Mouse (Mus musculus) liver, embryonic 13.5 days (tissue): ENCODE results near the gene Tmem138. TPM values are rescaled to one million over a fixed set of nuclear protein-coding genes. Genes with fewer than 3 reads are reported as not detected.

Experiments used
- ATAC-seq: fragments of 200-750 bp; cut with Nextera tagmentation; 2 replicates; pipeline ENCODE4 v1.8.0; 2017; ENCODE audit warnings: low read depth, mild to moderate bottlenecking, moderate number of reproducible peaks, moderate library complexity
- DNase-seq: peaks from one replicate; pipeline ENCODE4 v3.0.0; 2022
- H3K27ac ChIP-seq: fragments of 300-500 bp; sonication (generic); 2 replicates; pipeline ENCODE4 v1.5.1; 2015; ENCODE audit warnings: moderate library complexity, mild to moderate bottlenecking, inconsistent platforms
- H3K27me3 ChIP-seq: fragments of 300-500 bp; sonication (generic); 2 replicates; pipeline ENCODE4 v1.6.1; 2015; ENCODE audit warnings: mild to moderate bottlenecking, inconsistent platforms
- H3K36me3 ChIP-seq: fragments of 300-500 bp; sonication (generic); 2 replicates; pipeline ENCODE4 v1.6.1; 2015; ENCODE audit warnings: mild to moderate bottlenecking, inconsistent platforms
- H3K4me1 ChIP-seq: fragments of 300-500 bp; sonication (generic); replicated peaks from 2 replicates; pipeline ENCODE4 v1.6.1; 2015; ENCODE audit warnings: inconsistent platforms
- H3K4me2 ChIP-seq: fragments of 300-500 bp; sonication (generic); 2 replicates; pipeline ENCODE4 v1.6.1; 2015; ENCODE audit warnings: inconsistent platforms, mild to moderate bottlenecking, moderate library complexity
- H3K4me3 ChIP-seq: fragments of 300-500 bp; sonication (generic); replicated peaks from 2 replicates; pipeline ENCODE4 v1.5.1; 2015; ENCODE audit warnings: mild to moderate bottlenecking, inconsistent platforms
- H3K9ac ChIP-seq: fragments of 300-500 bp; sonication (generic); 2 replicates; pipeline ENCODE4 v1.6.1; 2015; ENCODE audit warnings: mild to moderate bottlenecking, inconsistent platforms
- H3K9me3 ChIP-seq: fragments of 300-500 bp; sonication (generic); replicated peaks from 2 replicates; pipeline ENCODE4 v1.6.1; 2016; ENCODE audit warnings: inconsistent platforms
- WGBS: fragments of 180-500 bp; shearing (Covaris S2); methylation state at CpG from one replicate; pipeline ENCODE4 v1.1.7; 2015; ENCODE audit not compliant: insufficient replicate concordance; 5-methylcytosine and 5-hydroxymethylcytosine counted together
- polyA plus RNA-seq: library from polyadenylated mRNA; unstranded; fragments of >200 nt; fragmentation: Nextera tagmentation; extraction: Ambion mirVana; gene quantifications from 2 replicates; pipeline ENCODE4 v1.2.1, GENCODE M21; 2015

Tmem138 gene
- 14.9 and 16.3 TPM in 2 replicates for polyA plus RNA-seq

DNA sequence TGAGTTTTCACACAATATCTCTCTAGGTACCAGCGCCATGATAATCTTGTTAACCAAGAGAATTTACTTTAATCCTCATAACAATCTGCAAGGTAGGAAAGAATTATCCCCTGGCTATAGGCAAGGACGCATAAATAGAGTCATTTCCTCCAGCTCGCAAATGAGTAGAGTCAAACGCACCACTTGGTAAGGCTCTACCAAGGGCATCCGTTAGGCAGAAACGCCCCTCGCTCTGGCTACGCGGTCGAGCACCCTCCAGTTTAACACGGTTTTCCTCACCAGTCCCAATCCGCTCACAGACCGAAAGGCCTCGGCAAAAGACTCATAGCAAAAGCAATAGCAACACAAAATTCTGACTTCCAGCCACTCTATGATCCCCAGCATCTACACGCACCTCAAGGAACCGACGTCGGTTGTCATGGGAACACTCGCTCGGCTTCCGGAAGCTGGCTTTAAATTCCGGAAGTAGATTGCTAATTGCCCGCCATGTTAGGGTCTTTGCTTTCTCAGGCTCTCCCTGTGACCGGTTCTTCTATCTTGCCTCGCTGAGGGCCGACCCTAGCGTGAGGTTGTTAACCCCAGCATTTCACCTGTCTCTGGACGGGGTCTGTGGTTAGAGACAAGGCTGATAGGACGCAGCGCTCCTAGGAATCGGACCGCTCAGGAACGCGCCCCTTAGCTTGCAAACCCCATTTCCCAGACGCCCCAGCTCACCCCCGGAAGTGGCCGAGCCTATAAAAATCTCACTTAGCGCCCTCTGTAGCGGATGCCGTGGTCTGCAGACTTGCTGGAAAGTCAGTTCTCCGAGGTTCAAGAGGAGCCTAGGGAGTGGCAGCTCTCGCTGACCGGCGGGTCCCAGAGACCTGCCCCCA lies at the start of gene Tmem138, which contains the start of gene Cyb561a3:
Gene Tmem138 (minus strand): TSS at position 673 of the 872 bp plus-strand sequence.
Gene Cyb561a3 (plus strand): TSS at position 483 of the 872 bp plus-strand sequence.
- under 1% methylated on average over 44 of the region's 44 CpGs for WGBS

GRCm38 (mm10) chr19:10608573-10609240 lies 31.5 kb upstream of the Tmem138 start:
- Histone ChIP-seq H3K9ac (no peak overlapping the region), H3K9me3 (no peaks in the 10 kb centered on the region), H3K4me2 (no peak overlapping the region), H3K4me3 (no peak overlapping the region), H3K4me1 (peaks cover 36% of the 10 kb centered on the region), H3K27ac (no peak overlapping the region), H3K27me3 (no peaks in the 10 kb centered on the region), H3K36me3 (peaks cover 69% of the 10 kb centered on the region)
- DNase-seq = no peak
- 90% methylated on average over 5 of the region's 5 CpGs for WGBS
- ATAC-seq = no peak

More for the DNA sequence above, at the start of gene Tmem138, which contains the start of gene Cyb561a3:
- peaks cover 32% of the 10 kb centered on the region for H3K4me1 ChIP-seq
- DNase-seq (peak; percentile 88), ATAC-seq (peak; percentile 93)
- peaks cover 33% of the 10 kb centered on the region for H3K36me3 ChIP-seq
- peak within 1 kb of the TSS; percentile 82 for H3K27ac ChIP-seq
- peak within 1 kb of the TSS; percentile 84 for H3K4me2 ChIP-seq
- H3K9ac ChIP-seq = peak within 1 kb of the TSS; percentile 80
- H3K9me3 ChIP-seq = no peaks in the 10 kb centered on the region
- peak within 1 kb of the TSS; percentile 71 for H3K4me3 ChIP-seq
- no peaks in the 10 kb centered on the region for H3K27me3 ChIP-seq

DNA sequence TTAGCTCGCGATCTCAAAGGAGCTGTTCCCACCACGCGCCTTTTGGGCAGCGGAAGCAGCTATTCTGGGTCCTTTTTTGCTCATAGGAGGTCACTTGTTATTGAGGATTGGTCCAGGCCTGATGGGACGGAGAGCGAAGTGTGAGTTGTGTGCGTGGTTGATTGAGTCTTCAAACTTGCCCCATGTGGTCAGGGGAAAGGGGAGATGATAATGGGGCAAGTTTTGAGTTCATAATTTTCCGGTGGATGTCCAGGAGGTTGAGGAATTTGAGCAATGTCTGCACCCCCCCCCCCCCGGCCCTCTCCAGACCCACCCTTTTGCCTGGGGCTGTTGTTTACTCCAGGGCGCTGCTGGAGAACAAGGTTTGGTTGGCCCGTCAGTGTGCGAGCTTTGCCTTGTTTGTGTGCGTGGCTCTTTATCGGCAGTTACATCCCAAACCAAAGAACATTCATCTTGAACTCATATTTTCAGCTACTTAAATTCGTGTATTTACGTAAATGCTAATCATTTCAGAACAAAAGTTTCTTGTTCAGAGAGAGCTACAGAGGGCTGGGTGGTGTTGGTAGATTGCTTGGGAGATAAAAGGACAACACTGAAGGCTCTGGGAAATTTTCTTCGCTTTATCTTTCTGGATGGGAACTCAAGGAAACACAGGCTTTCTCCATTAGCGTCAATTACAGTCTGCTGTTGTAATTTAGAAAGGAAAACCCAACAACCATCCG lies 28.9 kb upstream of the Tmem138 start:
- Histone ChIP-seq H3K27me3 (no peaks in the 10 kb centered on the region), H3K9me3 (no peaks in the 10 kb centered on the region), H3K4me3 (peak overlapping the region; percentile 97), H3K4me2 (peak overlapping the region; percentile 82), H3K36me3 (peaks cover 42% of the 10 kb centered on the region), H3K9ac (peak overlapping the region; percentile 97), H3K4me1 (peaks cover 57% of the 10 kb centered on the region), H3K27ac (peak overlapping the region; percentile 96)
- DNase-seq (peak; percentile 38), ATAC-seq (peak; percentile 27)
- WGBS = 2% methylated on average over 20 of the region's 20 CpGs

- H3K9me3 ChIP-seq = no peaks in the 10 kb centered on the region
- H3K4me1 ChIP-seq = peaks cover 58% of the 10 kb centered on the region
- peak; percentile 96 for ATAC-seq
- WGBS = under 1% methylated on average over 49 of the region's 49 CpGs
- no peaks in the 10 kb centered on the region for H3K27me3 ChIP-seq
- H3K27ac ChIP-seq = peak within 1 kb of the TSS; percentile 96
- H3K4me3 ChIP-seq = peak within 1 kb of the TSS; percentile 97
- peak within 1 kb of the TSS; percentile 82 for H3K4me2 ChIP-seq
- DNase-seq = peak; percentile 99
- peaks cover 37% of the 10 kb centered on the region for H3K36me3 ChIP-seq
- H3K9ac ChIP-seq = peak within 1 kb of the TSS; percentile 97
Observed at GRCm38 (mm10) chr19:10605293-10605900, 28.2 kb upstream of the Tmem138 start, which contains the start of the genes Ddb1 and Tkfc. TSS of gene Ddb1 (plus strand) at chr19:10605327. TSS of gene Tkfc (minus strand) at chr19:10605654.

GRCm38 (mm10) chr19:10604534-10604933 lies 27.4 kb upstream of the Tmem138 start:
- Histone ChIP-seq H3K27ac (peak overlapping the region; percentile 92), H3K4me1 (peaks cover 58% of the 10 kb centered on the region), H3K27me3 (no peaks in the 10 kb centered on the region), H3K9ac (peak overlapping the region; percentile 82), H3K36me3 (peaks cover 37% of the 10 kb centered on the region), H3K4me3 (peak overlapping the region; percentile 97), H3K4me2 (peak overlapping the region; percentile 82), H3K9me3 (no peaks in the 10 kb centered on the region)
- no peak for ATAC-seq
- DNase-seq = no peak
- 44% methylated on average over 3 of the region's 3 CpGs for WGBS

DNA sequence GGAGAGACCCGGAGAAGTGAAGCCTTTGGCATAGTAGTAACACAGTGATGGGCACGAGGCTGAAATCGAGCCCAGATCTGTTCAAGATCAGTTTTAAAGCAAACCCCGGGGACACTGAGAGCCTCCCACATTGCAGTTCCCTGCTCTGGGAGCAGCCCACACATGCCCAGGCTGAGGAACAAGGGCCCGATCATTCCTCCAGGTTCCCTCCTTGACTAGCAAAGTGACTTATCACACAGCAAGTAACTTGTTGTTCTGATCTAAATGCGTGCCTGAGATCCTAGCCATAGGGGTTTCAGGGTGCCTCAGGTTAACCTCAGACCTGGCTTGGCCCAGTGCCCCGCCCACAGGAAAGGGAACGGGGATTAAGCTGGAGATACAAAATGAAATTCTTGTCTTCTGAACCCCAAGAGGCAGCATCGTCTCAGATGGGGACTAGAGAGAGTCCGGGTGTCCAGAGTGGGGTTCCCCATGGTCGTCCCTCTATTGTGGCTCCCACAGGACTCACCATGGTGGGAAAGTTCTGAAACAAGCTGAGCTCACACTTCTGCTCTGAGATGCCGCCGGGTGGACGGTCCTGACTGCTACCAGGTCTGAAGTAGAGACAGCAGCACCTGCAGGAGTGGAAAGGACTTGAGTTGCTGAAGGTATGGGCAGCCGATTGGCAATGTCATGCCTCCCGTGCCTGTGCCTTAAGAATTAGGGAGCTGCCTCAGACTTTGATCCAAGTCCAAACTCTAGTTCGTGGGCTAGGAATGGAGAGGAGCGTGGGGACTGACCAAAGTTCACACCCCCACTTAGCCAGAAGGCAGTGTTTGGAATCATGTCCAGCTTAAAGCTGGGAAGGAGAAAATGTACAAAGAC lies 26.7 kb upstream of the Tmem138 start:
- Histone ChIP-seq H3K27ac (peak overlapping the region; percentile 92), H3K36me3 (peaks cover 37% of the 10 kb centered on the region), H3K4me2 (peak overlapping the region; percentile 82), H3K4me3 (0 out of 2 replicates have a peak overlapping the region, but pooled peaks have one; percentile 97), H3K27me3 (no peaks in the 10 kb centered on the region), H3K9me3 (no peaks in the 10 kb centered on the region), H3K4me1 (peaks cover 58% of the 10 kb centered on the region), H3K9ac (peak overlapping the region; percentile 82)
- 70% methylated on average over 18 of the region's 18 CpGs for WGBS
- DNase-seq = no peak
- no peak for ATAC-seq

- peak overlapping the region; percentile 92 for H3K27ac ChIP-seq
- peaks cover 30% of the 10 kb centered on the region for H3K36me3 ChIP-seq
- ATAC-seq (no peak), DNase-seq (peak; percentile 72)
- WGBS = under 1% methylated on average over 9 of the region's 9 CpGs
- H3K4me2 ChIP-seq = peak overlapping the region; percentile 82
- no peaks in the 10 kb centered on the region for H3K9me3 ChIP-seq
- peaks cover 49% of the 10 kb centered on the region for H3K4me1 ChIP-seq
- H3K9ac ChIP-seq = peak overlapping the region; percentile 82
- no peaks in the 10 kb centered on the region for H3K27me3 ChIP-seq
- H3K4me3 ChIP-seq = peak overlapping the region; percentile 19
Observed at GRCm38 (mm10) chr19:10602787-10603186, 25.6 kb upstream of the Tmem138 start.

- WGBS = 27% methylated on average over 6 of the region's 6 CpGs
- Histone ChIP-seq H3K4me3 (peak overlapping the region; percentile 19), H3K27me3 (no peaks in the 10 kb centered on the region), H3K4me1 (peaks cover 44% of the 10 kb centered on the region), H3K4me2 (peak overlapping the region; percentile 49), H3K36me3 (peaks cover 25% of the 10 kb centered on the region), H3K9me3 (no peaks in the 10 kb centered on the region), H3K27ac (peak overlapping the region; percentile 78), H3K9ac (peak overlapping the region; percentile 56)
- no peak for ATAC-seq
- DNase-seq = no peak
Observed at GRCm38 (mm10) chr19:10602247-10602769, 25.1 kb upstream of the Tmem138 start.

DNA sequence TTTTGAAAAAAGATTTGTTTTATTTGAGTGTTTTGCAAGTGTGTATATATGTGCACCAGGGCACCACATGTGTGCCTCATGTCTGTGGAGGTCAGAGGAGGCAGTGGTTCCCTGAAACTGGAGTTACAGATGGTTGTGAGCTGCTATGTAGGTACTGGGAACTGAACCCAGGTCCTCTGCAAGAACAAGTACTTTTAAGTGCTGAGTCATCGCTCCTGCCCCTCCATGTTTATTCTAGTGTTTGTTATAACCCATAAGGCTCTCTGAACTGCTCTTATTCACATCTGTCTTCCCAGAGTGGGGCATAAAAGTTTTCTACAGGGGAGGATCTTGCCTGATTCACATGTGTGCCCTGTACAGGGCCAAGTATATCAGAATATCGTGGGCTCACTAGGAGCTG lies 22.5 kb upstream of the Tmem138 start:
- peaks cover 31% of the 10 kb centered on the region for H3K4me1 ChIP-seq
- H3K36me3 ChIP-seq = peaks cover 36% of the 10 kb centered on the region

More for the DNA sequence above, 22.5 kb upstream of the Tmem138 start:
- Histone ChIP-seq H3K27me3 (no peaks in the 10 kb centered on the region), H3K4me2 (no peak overlapping the region), H3K9ac (no peak overlapping the region), H3K4me3 (no peak overlapping the region), H3K27ac (peak overlapping the region; percentile 15; the same call in 1 of the 2 replicates), H3K9me3 (no peaks in the 10 kb centered on the region)
- no peak for ATAC-seq
- 84% methylated on average over 2 of the region's 2 CpGs for WGBS
- no peak for DNase-seq
